Mouse (Mus musculus) stomach, postnatal 0 days (tissue): Measurements from ENCODE around the gene Tenm3.

ENCODE experiments used
- CTCF ChIP-seq: IDR thresholded peaks from 2 replicates; pipeline ENCODE4 v1.5.1; 2016; ENCODE audit warnings: antibody characterized with exemption, low read depth, mild to moderate bottlenecking, moderate library complexity
- EP300 ChIP-seq: optimal IDR thresholded peaks from 2 replicates; pipeline ENCODE3; 2016; ENCODE audit warnings: antibody characterized with exemption

GRCm38 (mm10) chr8:48884270-48884669 lies 40.5 kb upstream of the Tenm3 start:
- TF ChIP-seq CTCF: no peak
- no peak for TF ChIP-seq EP300
